Mouse (Mus musculus): Measurements from ENCODE around the gene F3. TPM values are rescaled to one million over a fixed set of nuclear protein-coding genes. Genes with fewer than 3 reads are reported as not detected.
"Not testable (repeated sequence)": the region's sequence is repeated elsewhere in the genome, so short reads cannot be mapped to it uniquely, and the experiment has no call there.

The F3 gene
- total and polyA plus RNA-seq, 3 experiments = not detected

DNA sequence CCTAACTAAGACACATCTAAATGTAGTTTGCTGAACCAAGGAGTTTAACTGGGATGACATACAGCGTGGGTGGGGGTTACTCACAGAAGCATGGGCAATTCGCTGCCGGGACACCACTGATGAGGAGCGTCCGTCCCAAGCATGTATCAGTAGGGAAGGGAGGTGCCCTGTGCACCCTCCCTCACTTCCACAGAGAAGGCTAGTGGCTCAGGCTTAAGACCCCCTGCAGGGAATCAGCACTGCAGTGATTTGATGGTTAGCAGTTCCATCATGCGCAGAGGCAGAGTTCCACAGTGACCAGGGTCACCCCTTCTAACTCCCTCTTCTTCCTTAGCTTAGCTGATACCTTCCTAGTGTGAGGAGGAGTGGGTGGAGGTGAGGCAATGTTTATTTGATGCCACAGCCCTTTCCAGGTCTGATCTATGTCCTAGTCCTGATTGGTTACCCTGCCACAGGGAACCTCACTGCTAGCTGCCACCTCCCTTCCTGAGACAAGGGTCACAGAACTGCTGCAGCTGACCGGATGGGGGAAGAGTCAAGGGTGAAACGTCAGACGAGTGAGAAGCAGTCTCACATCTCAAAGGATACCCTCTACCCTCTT is 15.5 kb downstream of the F3 start:
- ATAC-seq (ENCODE audit: extremely low read depth, insufficient number of reproducible peaks, low FRiP score, poor library complexity, severe bottlenecking) (no peak), DNase-seq (ENCODE audit: low spot score) (no peak)
- Histone ChIP-seq H3K4me1 (ENCODE audit: insufficient read depth, low read depth, low read length) (no peaks in the 10 kb centered on the region), H3K36me3 (replicated peaks) (no peaks in the 10 kb centered on the region), H3K27me3 (ENCODE audit: insufficient read depth, low read length) (peaks cover 8% of the 10 kb centered on the region), H3K9me3 (replicated peaks) (no peaks in the 10 kb centered on the region), H3K4me3 (ENCODE audit: low read depth, low read length) (no peak overlapping the region)
- TF ChIP-seq TAL1 (conservative IDR thresholded peaks at IDR 0.05; ENCODE audit: low read depth, low read length) = no peak
- no peak for TF ChIP-seq POLR2AphosphoS5 (IDR thresholded peaks at IDR 0.05; ENCODE audit: insufficient replicate concordance, low read depth, low read length)
- no peak for TF ChIP-seq CTCF (IDR thresholded peaks at IDR 0.05; ENCODE audit: low read depth, low read length)
- TF ChIP-seq GATA2 (IDR thresholded peaks at IDR 0.05; ENCODE audit: borderline replicate concordance, low read depth, low read length) = no peak
- no peak for TF ChIP-seq GATA1 (IDR thresholded peaks at IDR 0.05; ENCODE audit: borderline replicate concordance, low read length)

DNA sequence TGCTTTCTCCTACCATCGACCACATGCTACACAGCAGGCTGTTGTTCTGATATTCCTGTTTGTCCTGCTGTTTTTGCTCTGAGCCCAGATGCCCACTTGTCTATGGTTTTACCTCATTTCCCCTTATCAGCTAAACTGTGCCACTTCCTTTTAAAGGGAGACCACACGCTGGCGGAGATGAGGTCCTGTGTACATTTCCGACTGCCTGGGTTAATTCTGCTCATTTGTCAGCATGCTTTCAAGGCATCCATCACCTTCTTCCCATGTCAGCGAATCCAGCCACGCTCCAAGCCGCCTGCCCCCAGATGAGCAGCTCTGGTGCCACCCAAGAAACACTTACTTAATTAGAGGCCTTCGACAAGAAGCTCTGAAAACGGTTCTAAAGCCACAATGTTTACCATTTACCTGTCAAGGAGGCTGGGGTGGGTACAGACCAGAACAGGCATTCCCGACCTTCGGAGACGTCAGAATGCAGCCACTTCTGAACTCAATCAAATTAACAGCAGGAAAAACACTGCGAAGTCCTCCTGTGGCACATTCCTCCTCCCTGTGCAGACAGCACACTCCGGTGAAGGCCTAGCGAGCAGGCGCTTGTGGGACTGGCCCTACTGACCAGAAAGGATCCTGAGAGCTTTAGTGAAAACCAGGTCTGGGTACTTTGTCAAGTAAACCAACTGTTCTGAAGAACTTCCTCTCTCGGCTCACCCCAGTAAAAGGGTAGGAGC is 16.3 kb downstream of the F3 start:
- Histone ChIP-seq H3K4me3 (ENCODE audit: low read depth, low read length) (no peak overlapping the region), H3K27me3 (ENCODE audit: insufficient read depth, low read length) (peaks cover 5% of the 10 kb centered on the region; the same call in 1 of the 2 replicates), H3K4me1 (ENCODE audit: insufficient read depth, low read depth, low read length) (no peaks in the 10 kb centered on the region), H3K36me3 (replicated peaks) (no peaks in the 10 kb centered on the region), H3K9me3 (replicated peaks) (no peaks in the 10 kb centered on the region)
- no peak for DNase-seq (ENCODE audit: low spot score)
- ATAC-seq (ENCODE audit: extremely low read depth, insufficient number of reproducible peaks, low FRiP score, poor library complexity, severe bottlenecking) = no peak
- no peak for TF ChIP-seq CTCF (IDR thresholded peaks at IDR 0.05; ENCODE audit: low read depth, low read length)
- TF ChIP-seq TAL1 (conservative IDR thresholded peaks at IDR 0.05; ENCODE audit: low read depth, low read length) = no peak
- TF ChIP-seq GATA2 (IDR thresholded peaks at IDR 0.05; ENCODE audit: borderline replicate concordance, low read depth, low read length) = no peak
- TF ChIP-seq POLR2AphosphoS5 (IDR thresholded peaks at IDR 0.05; ENCODE audit: insufficient replicate concordance, low read depth, low read length) = no peak
- TF ChIP-seq GATA1 (IDR thresholded peaks at IDR 0.05; ENCODE audit: borderline replicate concordance, low read length) = no peak

DNA sequence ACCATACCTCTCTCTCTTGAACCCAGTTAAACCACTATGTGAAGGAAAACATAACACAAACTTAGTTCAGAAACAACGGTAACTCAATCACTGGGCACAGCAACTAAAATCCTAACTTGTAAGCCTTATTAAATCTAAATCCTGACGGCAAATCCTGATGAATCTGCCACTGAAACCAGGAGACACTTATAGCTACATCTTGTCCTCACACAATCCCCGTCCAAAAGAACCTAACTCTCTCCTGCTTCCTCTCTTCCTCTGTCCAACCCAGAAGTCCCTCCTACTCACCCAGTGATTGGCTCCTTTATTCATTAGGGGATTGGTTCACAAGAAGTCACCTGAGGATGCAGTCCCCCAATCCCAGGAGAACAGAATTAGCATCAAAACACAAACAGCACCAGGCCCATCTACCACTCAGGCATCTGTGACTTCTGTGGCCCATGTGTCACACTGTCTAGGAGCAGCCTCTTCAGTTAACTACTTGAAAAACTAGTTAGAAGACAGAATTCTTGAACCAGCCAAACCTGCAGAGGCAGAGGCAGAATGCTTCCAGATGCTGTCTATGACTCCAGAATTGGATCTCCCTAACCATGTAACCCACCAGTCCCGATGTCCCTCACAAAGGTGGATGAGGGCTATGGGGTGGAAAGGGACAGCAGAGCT is 18.0 kb downstream of the F3 start:
- not testable (repeated sequence) for H3K27me3 ChIP-seq (ENCODE audit: insufficient read depth, low read length); H3K4me3 ChIP-seq (ENCODE audit: low read depth, low read length); ATAC-seq (ENCODE audit: extremely low read depth, insufficient number of reproducible peaks, low FRiP score, poor library complexity, severe bottlenecking); H3K4me1 ChIP-seq (ENCODE audit: insufficient read depth, low read depth, low read length); H3K36me3 ChIP-seq (replicated peaks); H3K9me3 ChIP-seq (replicated peaks); DNase-seq (ENCODE audit: low spot score)

- ATAC-seq (ENCODE audit: extremely low read depth, insufficient number of reproducible peaks, low FRiP score, poor library complexity, severe bottlenecking); DNase-seq (ENCODE audit: low spot score); H3K4me1 ChIP-seq (ENCODE audit: insufficient read depth, low read depth, low read length); H3K4me3 ChIP-seq (ENCODE audit: low read depth, low read length); H3K27me3 ChIP-seq (ENCODE audit: insufficient read depth, low read length); H3K9me3 ChIP-seq (replicated peaks): not testable (repeated sequence)
- peaks cover 12% of the 10 kb centered on the region for H3K36me3 ChIP-seq (replicated peaks)
Observed at GRCm38 (mm10) chr3:121754319-121755090, 31.2 kb downstream of the F3 start.

DNA sequence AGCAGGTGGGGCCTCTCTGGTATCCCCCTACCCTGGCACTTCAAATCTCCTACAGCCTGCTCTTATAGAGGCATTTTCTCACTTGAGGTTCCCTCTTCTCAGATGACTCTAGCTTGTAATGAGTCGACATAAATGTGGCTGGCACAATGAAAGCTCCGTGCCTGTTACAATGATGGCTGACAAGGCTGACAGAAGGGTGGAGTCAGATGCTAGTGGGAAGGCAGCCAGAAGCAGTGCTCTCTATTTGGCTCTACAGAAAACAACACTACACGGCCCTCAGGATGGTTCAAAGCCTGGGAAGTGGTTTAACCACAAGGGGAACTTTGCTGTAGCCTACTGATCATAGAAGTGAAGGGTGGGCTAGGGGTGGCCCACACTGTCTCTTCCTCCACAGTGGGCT is 31.8 kb downstream of the F3 start:
- Histone ChIP-seq H3K9me3 (replicated peaks) (no peaks in the 10 kb centered on the region), H3K4me1 (ENCODE audit: insufficient read depth, low read depth, low read length) (peaks cover 2% of the 10 kb centered on the region; the same call in 1 of the 2 replicates), H3K4me3 (ENCODE audit: low read depth, low read length) (no peak overlapping the region), H3K36me3 (replicated peaks) (peaks cover 14% of the 10 kb centered on the region), H3K27me3 (ENCODE audit: insufficient read depth, low read length) (no peaks in the 10 kb centered on the region)
- ATAC-seq (ENCODE audit: extremely low read depth, insufficient number of reproducible peaks, low FRiP score, poor library complexity, severe bottlenecking) = no peak
- no peak for DNase-seq (ENCODE audit: low spot score)
- TF ChIP-seq CTCF (IDR thresholded peaks at IDR 0.05; ENCODE audit: low read depth, low read length) (no peak), GATA1 (IDR thresholded peaks at IDR 0.05; ENCODE audit: borderline replicate concordance, low read length) (no peak), GATA2 (IDR thresholded peaks at IDR 0.05; ENCODE audit: borderline replicate concordance, low read depth, low read length) (no peak), TAL1 (conservative IDR thresholded peaks at IDR 0.05; ENCODE audit: low read depth, low read length) (no peak), POLR2AphosphoS5 (IDR thresholded peaks at IDR 0.05; ENCODE audit: insufficient replicate concordance, low read depth, low read length) (no peak)

GRCm38 (mm10) chr3:121758373-121758772 is 35.0 kb downstream of the F3 start:
- Histone ChIP-seq H3K4me3 (ENCODE audit: low read depth, low read length) (no peak overlapping the region), H3K27me3 (ENCODE audit: insufficient read depth, low read length) (no peaks in the 10 kb centered on the region), H3K9me3 (replicated peaks) (no peaks in the 10 kb centered on the region), H3K4me1 (ENCODE audit: insufficient read depth, low read depth, low read length) (peaks cover 2% of the 10 kb centered on the region; the same call in 1 of the 2 replicates), H3K36me3 (replicated peaks) (peaks cover 26% of the 10 kb centered on the region)
- DNase-seq (ENCODE audit: low spot score) = no peak
- TF ChIP-seq TAL1 (conservative IDR thresholded peaks at IDR 0.05; ENCODE audit: low read depth, low read length) (no peak), GATA1 (IDR thresholded peaks at IDR 0.05; ENCODE audit: borderline replicate concordance, low read length) (no peak), POLR2AphosphoS5 (IDR thresholded peaks at IDR 0.05; ENCODE audit: insufficient replicate concordance, low read depth, low read length) (no peak), CTCF (IDR thresholded peaks at IDR 0.05; ENCODE audit: low read depth, low read length) (no peak), GATA2 (IDR thresholded peaks at IDR 0.05; ENCODE audit: borderline replicate concordance, low read depth, low read length) (no peak)
- ATAC-seq (ENCODE audit: extremely low read depth, insufficient number of reproducible peaks, low FRiP score, poor library complexity, severe bottlenecking) = no peak
